Mouse (Mus musculus): ENCODE data around the gene Vwa8. TPM values are rescaled to one million over a fixed set of nuclear protein-coding genes. Genes with fewer than 3 reads are reported as not detected.

Gene Vwa8
- polyA plus RNA-seq, 1 experiment from 2014 or later: 15.6 TPM

GRCm38 (mm10) chr14:78934596-78934995 lies 85.7 kb downstream of the Vwa8 start:
- H3K27me3 ChIP-seq (replicated peaks; ENCODE audit: control insufficient read depth, insufficient read depth, low read length): no peaks in the 10 kb centered on the region
- TF ChIP-seq CTCF (IDR thresholded peaks at IDR 0.05; ENCODE audit: low read depth): no peak
- WGBS: 83% methylated on average over 6 of the region's 6 CpGs

DNA sequence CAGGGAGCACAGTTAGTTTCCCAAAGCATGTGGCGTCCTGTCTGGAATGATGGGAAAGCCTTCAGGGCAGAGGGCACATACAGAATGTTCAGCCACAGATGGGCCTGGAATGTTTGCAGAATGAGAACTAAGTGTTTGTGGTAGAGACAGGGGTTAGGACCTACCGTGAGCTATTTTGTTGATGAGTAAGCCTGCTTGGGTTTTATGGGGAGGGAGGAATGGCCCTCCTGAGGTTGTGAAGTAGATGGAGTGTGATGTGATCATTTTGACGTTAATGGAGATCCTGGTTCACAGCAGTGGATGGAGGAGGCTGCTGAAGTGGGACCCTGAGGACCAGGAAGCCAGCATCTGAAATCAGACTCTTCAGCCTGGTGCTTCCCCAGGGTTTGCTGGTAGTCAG lies 86.9 kb downstream of the Vwa8 start:
- Histone ChIP-seq H3K4me2 (replicated peaks; ENCODE audit: low read depth) (no peak overlapping the region), H3K36me3 (ENCODE audit: control insufficient read depth, insufficient read depth) (peaks cover 16% of the 10 kb centered on the region)
- TF ChIP-seq CTCF (IDR thresholded peaks at IDR 0.05; ENCODE audit: low read depth): no peak

More at GRCm38 (mm10) chr14:78934596-78934995, 85.7 kb downstream of the Vwa8 start:
- Histone ChIP-seq H3K27ac (ENCODE audit: low read depth, low read length) (no peak overlapping the region), H3K9me3 (ENCODE audit: control insufficient read depth) (no peaks in the 10 kb centered on the region), H3K9ac (ENCODE audit: low read depth, low read length) (no peak overlapping the region), H3K36me3 (ENCODE audit: control insufficient read depth, insufficient read depth) (0 out of 2 replicates have a peak, but pooled peaks cover 10% of the 10 kb centered on the region), H3K4me1 (replicated peaks; ENCODE audit: control insufficient read depth, insufficient read depth, low read length) (no peaks in the 10 kb centered on the region), H3K4me3 (ENCODE audit: low read depth, low read length) (no peak overlapping the region), H3K4me2 (replicated peaks; ENCODE audit: low read depth) (no peak overlapping the region)
- ATAC-seq: no peak

DNA sequence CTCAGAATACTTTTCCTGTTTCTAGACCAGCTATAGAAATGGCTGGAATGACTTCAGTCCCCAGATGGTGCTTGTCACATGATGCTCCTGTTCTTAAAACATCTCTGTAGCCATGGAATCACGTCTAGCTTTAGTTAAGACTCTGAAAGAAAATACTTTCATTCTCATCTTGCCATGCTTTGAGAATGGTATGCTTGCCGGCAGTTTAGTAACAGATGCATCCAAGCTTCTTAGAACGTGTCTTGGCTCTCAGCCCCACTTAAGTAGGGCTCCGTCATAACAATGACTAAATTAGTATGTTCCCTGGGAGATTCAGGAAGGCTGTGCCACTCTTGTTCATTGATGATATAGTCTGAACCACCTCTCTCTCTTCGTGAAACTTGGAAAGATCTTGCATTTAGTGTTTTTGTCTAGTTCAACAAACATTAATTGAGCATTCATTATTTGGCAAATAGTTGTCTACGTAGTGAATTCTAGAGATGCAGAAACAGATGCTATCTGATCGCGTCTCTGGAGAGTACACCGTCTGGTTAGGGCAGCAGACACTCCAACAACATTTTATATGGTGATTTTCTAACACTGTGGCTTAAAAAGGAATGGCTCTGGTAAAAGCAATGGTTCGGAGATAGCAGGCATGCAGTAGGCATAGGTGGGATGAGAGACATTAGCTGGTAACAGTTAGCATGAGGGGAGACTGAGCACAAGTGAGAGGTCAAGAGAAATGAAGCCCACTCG lies 93.1 kb downstream of the Vwa8 start:
- Histone ChIP-seq H3K9me3 (ENCODE audit: control insufficient read depth) (no peaks in the 10 kb centered on the region), H3K36me3 (ENCODE audit: control insufficient read depth, insufficient read depth) (peaks cover 9% of the 10 kb centered on the region), H3K27me3 (replicated peaks; ENCODE audit: control insufficient read depth, insufficient read depth, low read length) (no peaks in the 10 kb centered on the region), H3K4me3 (ENCODE audit: low read depth, low read length) (no peak overlapping the region), H3K4me2 (replicated peaks; ENCODE audit: low read depth) (no peak overlapping the region), H3K9ac (ENCODE audit: low read depth, low read length) (no peak overlapping the region), H3K27ac (ENCODE audit: low read depth, low read length) (no peak overlapping the region), H3K4me1 (replicated peaks; ENCODE audit: control insufficient read depth, insufficient read depth, low read length) (no peaks in the 10 kb centered on the region)
- no peak for ATAC-seq
- WGBS: 62% methylated on average over 11 of the region's 11 CpGs
- no peak for TF ChIP-seq CTCF (IDR thresholded peaks at IDR 0.05; ENCODE audit: low read depth)

More for the DNA sequence above, 86.9 kb downstream of the Vwa8 start:
- no peaks in the 10 kb centered on the region for H3K9me3 ChIP-seq (ENCODE audit: control insufficient read depth)
- no peak overlapping the region for H3K27ac ChIP-seq (ENCODE audit: low read depth, low read length)
- H3K4me1 ChIP-seq (replicated peaks; ENCODE audit: control insufficient read depth, insufficient read depth, low read length): no peaks in the 10 kb centered on the region
- H3K9ac ChIP-seq (ENCODE audit: low read depth, low read length): no peak overlapping the region
- no peaks in the 10 kb centered on the region for H3K27me3 ChIP-seq (replicated peaks; ENCODE audit: control insufficient read depth, insufficient read depth, low read length)
- ATAC-seq: no peak
- H3K4me3 ChIP-seq (ENCODE audit: low read depth, low read length): no peak overlapping the region
- 58% methylated on average over 3 of the region's 3 CpGs for WGBS

DNA sequence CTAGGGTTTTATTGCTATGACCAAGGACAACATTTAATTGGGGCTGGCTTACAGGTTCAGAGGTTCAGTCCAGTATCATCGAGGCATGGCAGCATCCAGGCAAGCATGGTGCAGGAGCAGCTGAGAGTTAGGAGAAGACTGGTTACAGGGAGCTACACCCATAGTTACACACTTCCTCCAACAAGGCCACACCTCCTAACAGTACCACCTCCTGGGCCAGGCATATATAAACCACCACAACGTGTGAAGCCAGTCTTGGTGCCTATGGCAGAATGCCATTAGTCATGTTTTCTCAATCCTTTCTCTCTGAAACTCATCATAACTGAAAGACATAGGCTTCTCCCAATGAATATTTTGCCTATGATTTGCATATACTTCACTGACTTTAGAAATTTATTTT lies 106.9 kb downstream of the Vwa8 start:
- Histone ChIP-seq H3K36me3 (ENCODE audit: control insufficient read depth, insufficient read depth) (no peaks in the 10 kb centered on the region; the same call in 1 of the 2 replicates), H3K4me1 (replicated peaks; ENCODE audit: control insufficient read depth, insufficient read depth, low read length) (no peaks in the 10 kb centered on the region), H3K4me2 (replicated peaks; ENCODE audit: low read depth) (no peak overlapping the region), H3K27me3 (replicated peaks; ENCODE audit: control insufficient read depth, insufficient read depth, low read length) (no peaks in the 10 kb centered on the region), H3K4me3 (ENCODE audit: low read depth, low read length) (no peak overlapping the region), H3K9ac (ENCODE audit: low read depth, low read length) (no peak overlapping the region), H3K27ac (ENCODE audit: low read depth, low read length) (no peak overlapping the region), H3K9me3 (ENCODE audit: control insufficient read depth) (no peaks in the 10 kb centered on the region)
- 66% methylated on average over 2 of the region's 2 CpGs for WGBS
- ATAC-seq: no peak
- no peak for TF ChIP-seq CTCF (IDR thresholded peaks at IDR 0.05; ENCODE audit: low read depth)

DNA sequence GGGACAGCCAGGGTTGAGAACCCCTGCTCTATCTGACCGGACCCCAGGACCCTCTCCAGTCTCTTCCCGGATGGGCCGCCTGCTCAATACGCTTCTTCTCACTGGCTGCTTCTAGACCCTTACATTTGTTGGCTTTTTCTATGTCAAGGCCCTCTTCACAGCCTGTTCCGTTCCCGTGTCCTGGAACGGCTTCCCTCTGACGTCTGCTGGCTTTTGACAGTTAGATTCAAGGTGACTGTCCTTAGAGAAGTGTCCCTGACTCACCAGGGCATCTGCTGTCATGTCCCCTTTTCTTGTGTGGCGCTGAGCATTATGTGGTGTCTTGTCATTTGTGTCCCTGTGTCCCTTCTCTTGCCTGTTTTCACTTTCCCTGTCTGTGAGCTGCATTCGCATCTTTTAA lies 121.8 kb downstream of the Vwa8 start:
- no peaks in the 10 kb centered on the region for H3K27me3 ChIP-seq (replicated peaks; ENCODE audit: control insufficient read depth, insufficient read depth, low read length)
- H3K4me2 ChIP-seq (replicated peaks; ENCODE audit: low read depth): no peak overlapping the region
- no peaks in the 10 kb centered on the region for H3K36me3 ChIP-seq (ENCODE audit: control insufficient read depth, insufficient read depth)
- no peaks in the 10 kb centered on the region for H3K4me1 ChIP-seq (replicated peaks; ENCODE audit: control insufficient read depth, insufficient read depth, low read length)
- no peak overlapping the region for H3K4me3 ChIP-seq (ENCODE audit: low read depth, low read length)
- no peak for TF ChIP-seq CTCF (IDR thresholded peaks at IDR 0.05; ENCODE audit: low read depth)
- no peak for ATAC-seq
- no peak overlapping the region for H3K9ac ChIP-seq (ENCODE audit: low read depth, low read length)
- H3K9me3 ChIP-seq (ENCODE audit: control insufficient read depth): no peaks in the 10 kb centered on the region
- no peak overlapping the region for H3K27ac ChIP-seq (ENCODE audit: low read depth, low read length)
- WGBS: 97% methylated on average over 10 of the region's 10 CpGs

DNA sequence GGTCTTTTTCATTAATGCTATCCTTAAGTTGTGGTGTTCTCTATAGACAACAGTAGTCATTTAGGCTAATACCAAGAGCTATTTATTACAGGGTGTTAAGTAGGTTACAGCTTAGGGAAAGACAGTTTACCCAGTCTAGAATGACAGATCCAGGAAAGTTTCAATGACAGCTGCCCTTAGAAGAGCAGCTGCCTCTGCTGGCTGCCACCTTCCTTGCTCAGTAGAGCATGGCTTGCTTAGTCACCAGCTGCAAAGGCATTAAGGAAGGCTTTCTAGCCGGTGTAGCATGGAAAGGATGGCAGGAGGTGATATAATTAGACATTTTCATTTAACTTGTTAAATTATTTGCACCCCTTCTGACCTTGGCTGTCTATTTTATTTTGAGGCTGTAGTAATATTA lies 123.6 kb downstream of the Vwa8 start:
- 76% methylated on average over 1 of the region's 1 CpGs for WGBS
- H3K9ac ChIP-seq (ENCODE audit: low read depth, low read length): no peak overlapping the region

More for the DNA sequence above, 123.6 kb downstream of the Vwa8 start:
- no peak for ATAC-seq
- no peaks in the 10 kb centered on the region for H3K36me3 ChIP-seq (ENCODE audit: control insufficient read depth, insufficient read depth)
- no peak for TF ChIP-seq CTCF (IDR thresholded peaks at IDR 0.05; ENCODE audit: low read depth)
- H3K4me2 ChIP-seq (replicated peaks; ENCODE audit: low read depth): no peak overlapping the region
- H3K4me3 ChIP-seq (ENCODE audit: low read depth, low read length): no peak overlapping the region
- no peaks in the 10 kb centered on the region for H3K27me3 ChIP-seq (replicated peaks; ENCODE audit: control insufficient read depth, insufficient read depth, low read length)
- H3K9me3 ChIP-seq (ENCODE audit: control insufficient read depth): no peaks in the 10 kb centered on the region
- H3K4me1 ChIP-seq (replicated peaks; ENCODE audit: control insufficient read depth, insufficient read depth, low read length): no peaks in the 10 kb centered on the region
- H3K27ac ChIP-seq (ENCODE audit: low read depth, low read length): no peak overlapping the region

All from intestine, postnatal 0 days (tissue).